Mouse (Mus musculus) cerebellum, adult 11-12 months (tissue): ENCODE results near the gene Nrarp.

Source experiments
- DNase-seq: peaks from one replicate; pipeline ENCODE4 v3.0.0; 2022

The Nrarp gene

DNA sequence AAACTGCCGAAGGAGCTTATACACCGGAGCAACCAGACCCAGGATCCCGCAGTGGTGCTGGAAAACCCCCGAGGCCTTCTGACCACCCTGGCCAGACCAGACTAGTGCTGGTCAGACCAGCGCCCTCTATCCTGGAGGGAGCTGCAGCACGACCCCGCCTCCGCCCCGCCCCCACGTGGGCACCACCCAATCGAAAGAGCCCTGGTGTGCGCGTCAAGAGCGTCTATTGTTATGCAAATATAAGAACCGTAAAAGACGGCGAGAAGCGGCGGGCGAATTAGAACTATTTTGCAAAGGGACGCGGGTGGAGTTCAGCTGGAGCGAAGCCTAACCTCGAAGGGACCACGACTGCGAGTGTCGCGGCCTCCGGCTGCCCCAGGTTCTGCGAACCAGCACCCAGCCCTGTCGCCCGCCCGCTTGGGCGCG is at the start of gene Nrarp:
Nrarp (plus strand) TSS at position 281 of the 426 bp plus-strand sequence.
- DNase-seq, result peak; percentile 89

DNA sequence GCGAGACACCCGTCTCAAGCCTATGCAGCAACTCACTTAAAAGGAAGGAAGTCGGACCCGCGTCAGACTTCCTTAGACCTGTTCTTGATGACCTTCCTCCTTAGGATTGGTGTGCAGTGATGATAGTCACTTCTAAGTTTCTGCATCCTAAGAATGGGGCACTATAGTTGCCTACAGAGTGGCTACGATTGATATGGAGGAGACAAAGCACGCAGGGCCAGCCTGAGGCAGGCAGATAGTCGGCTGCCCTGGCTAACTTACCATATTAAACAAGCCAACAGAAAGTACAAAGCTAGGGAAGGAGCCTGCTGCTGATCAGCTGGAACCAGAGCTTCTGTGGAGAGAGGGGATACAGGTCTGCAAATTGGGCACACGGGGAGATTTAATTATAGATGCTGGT is 49.0 kb upstream of the Nrarp start:
- DNase-seq, result no peak

DNA sequence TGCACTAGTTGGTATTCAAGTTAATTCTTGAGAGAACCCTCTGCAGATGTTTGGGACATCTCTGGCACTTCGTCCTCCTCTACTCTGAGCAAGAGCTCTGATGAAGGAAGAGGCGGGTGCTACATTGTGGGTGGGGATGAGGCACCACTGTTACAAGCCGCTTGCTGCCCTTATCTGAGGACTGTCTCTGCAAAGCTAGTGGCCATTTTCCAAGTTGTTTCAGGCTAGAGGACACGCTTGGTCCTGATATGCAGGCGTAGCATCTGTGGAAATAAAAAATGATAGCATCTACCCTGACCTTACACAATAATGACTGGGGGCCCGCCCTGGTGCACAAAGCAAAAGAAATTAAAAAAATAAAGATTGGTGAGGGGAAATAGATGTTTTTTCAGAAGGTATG is 42.7 kb upstream of the Nrarp start:
- no peak for DNase-seq

DNA sequence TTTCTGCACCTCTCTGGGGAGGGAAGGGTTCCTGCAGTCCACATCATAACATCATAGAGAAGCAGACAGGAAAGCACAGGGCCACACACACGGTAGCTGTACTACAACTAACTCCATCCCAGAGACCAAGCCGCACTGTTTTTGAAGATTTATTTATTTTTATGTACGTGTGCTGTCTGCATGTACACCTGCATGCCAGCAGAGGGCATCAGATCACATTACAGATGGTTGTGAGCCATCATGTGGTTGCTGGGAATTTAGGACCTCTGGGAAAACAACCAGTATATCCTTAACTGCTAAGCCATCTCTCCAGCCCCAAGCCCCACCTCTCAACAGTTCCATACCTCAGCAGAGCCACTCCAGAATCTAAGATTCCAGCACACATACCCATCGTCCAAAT is 39.4 kb upstream of the Nrarp start:
- no peak for DNase-seq

DNA sequence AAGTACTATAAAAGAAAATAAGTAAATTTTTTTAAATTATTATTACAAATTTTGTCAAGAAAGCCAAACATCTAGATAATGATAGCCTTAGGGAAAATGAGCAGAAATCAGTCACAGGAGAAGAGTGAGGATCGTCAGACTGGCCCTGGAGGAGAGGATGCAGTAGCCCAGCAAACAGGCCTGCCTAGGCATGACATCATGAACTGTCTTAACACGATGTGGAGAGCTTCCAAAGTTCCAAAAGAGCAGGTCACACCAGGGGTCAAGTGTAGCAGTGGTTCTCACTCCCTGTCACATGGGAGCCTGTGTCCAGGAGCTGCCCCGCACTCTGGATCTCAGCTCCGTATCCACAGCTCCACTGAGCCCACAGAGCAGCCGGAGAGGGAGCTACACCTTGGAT is 38.6 kb upstream of the Nrarp start:
- no peak for DNase-seq

DNA sequence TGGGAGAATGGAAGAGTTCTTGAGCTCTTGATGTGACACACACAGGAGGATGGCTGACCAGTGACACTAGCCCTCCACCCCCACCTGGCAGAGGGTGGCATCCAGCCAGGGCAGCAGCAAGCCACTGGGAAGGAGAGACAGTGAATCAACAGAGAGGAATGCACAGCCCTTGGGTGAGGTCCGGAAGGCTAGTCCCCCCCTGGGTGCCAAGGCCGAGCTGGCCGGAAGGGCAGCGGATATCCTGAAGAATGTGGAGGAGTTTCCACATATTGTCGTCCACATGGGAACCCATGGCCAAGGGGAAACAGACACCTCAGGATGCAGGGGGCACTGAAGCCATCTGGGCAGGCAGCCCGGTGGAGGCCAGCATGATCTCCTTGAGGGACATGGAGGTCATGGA is 35.2 kb upstream of the Nrarp start:
- no peak for DNase-seq

DNA sequence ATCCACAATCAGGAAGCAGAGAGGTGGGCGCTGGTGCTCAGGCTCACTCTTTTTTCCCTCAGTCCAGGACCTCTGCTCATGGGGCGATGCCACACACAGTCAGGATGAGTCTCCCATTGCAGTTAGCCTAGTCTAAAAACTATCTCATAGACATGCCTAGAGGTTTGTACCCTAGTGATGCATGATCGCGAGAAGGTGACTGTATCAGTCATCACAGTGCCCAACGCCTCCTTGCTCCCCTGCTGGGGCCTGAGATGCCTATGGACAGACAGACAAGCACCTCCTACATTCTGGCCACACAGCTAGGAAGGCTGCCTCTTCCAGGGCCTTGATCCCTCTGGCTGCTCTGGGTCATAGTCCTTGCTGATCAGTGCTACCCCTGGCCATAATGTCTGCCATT is 33.2 kb upstream of the Nrarp start:
- DNase-seq, result no peak

DNA sequence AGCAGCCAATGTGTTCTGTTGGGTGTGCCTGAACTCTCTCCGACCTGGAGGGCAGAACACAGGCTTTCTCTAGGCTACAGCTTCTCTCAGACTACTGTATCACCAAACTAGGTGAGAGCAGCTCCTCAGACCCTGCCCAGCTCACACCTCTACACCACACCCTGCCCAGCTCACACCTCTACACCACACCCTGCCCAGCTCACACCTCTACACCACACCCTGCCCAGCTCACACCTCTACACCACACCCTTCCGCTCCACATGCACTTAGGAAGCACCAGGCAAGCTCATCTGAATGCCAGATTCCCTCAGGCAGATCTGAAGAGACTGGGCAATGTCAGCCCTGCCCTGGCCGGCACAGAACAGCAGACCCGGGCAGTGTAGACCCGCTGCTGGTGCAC is 32.7 kb upstream of the Nrarp start:
- no peak for DNase-seq

DNA sequence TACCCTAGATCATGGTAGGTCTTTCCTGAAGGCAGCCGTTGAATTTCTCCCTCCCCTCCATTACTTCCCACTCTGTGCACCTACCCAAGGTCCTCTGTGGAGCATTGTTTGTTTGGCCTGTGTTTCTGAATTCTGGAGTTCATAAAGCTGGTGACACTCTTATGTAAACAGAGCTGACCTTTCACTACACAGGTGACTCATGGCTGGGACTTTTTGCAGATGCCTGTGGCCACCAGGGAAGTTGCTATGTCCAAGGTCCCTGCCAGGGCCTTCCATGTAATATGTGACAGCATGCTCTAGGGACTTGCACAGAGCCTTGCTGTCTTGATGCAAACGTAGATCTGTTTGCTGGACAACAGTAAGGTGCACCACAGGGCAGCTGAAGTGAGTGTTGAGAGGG is 30.9 kb upstream of the Nrarp start:
- no peak for DNase-seq

DNA sequence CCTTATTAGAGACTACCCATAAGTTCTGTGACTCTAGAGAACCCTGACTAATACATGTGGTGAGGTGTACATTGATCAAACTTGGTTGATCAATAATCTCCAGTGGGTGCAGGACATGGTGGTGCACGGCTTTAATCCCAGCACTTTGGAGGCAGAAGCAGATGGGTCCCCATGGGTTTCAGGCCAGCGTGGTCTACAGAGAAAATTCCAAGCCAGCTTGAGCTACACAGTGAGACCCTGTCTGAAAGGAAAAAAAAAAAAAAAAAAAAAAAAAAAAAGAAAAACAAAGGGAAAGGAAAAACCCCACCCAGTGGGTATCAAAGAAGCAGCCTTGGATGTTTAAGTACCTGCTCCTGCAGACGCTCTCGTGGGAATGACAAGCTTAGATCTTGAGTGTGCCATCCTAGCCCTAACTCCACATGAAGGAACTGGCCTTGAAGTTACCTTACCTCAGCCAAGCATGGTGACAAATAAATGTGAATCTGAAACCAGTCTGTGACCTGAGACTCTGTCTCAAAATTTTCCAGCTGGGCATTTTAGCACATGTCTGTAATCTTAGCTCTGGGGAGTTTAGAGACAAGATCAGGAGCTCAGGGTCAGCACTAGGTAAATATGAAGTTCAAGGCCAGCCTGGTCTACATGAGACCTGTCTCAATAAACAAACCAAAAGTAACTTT is 29.1 kb upstream of the Nrarp start:
- no peak for DNase-seq

DNA sequence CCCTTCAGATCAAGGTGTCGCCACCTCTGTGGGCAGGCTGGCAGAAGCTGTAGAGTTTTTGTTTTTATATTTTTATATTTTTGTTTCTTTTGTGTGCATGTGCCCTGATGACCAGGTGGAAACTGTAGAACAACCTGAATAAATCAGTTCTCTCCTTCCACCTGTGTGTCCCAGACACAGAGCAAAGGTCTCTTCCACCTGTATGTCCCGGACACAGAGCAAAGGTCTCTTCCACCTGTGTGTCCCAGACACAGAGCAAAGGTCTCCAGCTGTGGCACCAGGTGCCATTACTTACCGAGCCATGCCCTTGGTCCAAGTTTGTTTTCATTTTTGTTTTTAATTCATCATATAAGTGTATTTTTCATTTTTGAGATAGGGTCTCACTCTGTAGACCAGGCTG is 24.4 kb upstream of the Nrarp start:
- DNase-seq, result no peak

DNA sequence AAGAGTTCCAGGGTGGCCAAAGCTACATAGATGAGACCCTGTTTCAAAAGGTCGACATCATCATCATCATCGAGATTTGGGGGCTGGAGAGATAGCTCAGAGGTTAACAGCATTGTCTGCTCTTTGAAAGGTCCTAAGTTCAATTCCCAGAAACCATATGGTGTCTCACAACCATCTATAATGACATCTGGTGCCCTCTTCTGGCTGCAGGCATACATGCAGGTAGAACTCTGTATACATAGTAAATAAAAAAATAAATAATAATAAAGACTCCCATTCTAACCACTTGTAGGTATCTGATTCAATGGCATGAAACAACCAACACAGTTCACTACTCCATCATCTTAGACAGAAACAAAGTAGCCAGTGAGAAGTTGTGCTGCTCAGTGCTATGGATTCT is 23.6 kb upstream of the Nrarp start:
- DNase-seq, result no peak

DNA sequence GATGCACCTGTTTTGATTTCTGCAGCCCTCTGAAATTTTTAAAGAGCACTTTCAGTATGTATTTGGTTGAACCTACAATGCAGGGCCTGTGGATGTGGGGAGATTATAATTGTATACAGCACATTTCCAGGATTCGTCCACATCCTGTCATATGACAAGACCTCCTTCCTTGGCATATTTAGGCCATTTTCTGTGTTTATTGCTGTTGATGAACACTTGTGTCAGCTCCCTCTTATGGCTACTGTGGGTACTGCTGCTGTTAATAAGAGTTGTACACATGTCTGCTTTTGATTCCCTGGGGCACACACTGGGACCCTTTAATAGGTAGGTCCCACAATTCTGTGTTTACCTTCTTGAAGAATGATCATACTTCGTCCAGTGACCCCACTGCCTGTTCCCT is 22.9 kb upstream of the Nrarp start:
- no peak for DNase-seq

DNA sequence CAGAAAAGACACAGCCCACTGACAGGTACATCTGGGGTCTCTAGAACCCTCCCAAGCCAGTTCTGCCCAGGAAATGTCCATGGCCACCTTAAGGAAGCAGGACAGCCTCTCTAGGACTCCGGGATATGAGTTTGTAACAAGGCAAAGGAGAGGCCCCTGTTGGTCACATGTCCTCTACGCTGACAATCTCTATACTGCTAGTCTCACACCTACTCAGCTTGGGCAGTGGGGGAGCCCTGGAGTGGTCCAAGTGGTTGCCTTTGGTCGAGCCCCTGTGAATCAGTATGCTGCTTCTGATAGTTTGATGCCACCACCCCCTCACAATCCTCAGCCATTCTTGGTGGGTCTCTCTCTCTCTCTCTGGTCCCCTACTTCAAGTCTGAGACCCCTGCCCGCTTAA is 13.1 kb upstream of the Nrarp start:
- no peak for DNase-seq

DNA sequence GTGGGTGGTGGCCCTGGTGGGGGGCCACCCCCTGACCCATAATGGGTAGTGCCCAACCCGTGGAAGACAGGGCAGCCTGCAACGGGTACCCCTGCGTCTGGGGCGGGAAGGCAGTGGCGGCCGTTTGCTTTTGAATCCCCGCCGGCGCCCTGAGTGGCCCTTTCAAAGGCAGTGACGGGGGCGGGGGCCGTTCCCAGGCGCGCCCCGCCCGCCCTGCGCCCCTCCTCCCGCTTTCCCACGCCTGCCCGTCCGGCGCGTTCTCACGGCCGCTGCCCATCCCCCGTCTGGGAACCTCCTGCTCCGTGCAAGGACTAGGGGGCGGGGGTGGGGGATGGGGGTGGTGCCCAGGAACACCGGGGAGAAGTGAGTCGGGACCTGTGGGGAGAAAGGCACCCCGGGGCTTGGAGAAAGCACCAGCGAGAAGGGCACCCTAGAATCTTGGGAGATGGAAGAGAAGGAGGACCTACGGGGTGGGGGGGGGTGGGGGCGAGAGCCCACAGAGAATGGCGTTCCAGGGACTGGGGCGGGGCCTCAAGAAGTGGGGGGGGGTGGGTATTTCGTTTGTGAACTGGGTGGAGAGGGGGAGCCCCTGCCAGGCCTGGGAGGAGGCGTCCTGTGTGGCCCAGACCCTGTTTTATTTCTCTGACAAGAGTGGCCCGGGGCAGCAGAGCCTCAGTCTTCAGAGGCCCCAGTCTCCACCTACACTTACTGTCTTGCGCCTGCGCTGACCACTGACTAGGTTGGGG is 12.5 kb upstream of the Nrarp start:
- no peak for DNase-seq

DNA sequence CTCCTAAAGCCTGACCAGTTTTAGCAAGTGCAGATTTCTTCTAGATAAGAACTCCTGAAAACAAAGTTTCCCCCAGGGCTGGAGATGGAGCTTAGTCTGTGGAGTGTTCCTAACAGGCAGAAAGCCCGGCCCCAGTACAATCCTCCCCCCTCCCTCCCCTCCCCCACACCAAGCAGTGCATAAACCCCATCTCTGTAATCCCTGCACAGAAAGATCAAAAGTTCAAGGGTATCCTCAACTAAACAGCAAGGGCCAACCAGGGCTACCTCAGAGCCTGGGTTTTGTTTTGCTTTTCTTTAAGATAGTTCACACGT is 11.9 kb upstream of the Nrarp start:
- no peak for DNase-seq

DNA sequence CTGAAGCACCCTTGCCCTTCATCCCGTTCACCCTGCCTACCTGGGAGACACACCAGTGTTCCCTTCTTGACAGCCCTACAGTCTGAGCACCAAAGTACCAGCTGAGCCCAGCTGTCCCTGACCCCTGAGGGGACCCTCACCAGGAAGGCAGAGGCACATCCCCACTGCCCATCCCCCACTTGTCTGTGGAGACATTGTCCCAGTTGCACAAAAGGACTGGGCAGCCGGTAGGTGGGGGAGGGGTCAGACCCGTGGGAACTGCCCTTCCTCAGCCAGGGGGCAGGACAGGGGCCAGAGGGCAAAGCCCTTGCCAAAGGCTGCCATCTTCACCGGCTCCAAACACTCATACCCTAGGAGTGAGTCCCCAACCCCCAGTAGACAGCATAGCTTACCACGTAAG is 10.8 kb upstream of the Nrarp start:
- DNase-seq, result no peak

DNA sequence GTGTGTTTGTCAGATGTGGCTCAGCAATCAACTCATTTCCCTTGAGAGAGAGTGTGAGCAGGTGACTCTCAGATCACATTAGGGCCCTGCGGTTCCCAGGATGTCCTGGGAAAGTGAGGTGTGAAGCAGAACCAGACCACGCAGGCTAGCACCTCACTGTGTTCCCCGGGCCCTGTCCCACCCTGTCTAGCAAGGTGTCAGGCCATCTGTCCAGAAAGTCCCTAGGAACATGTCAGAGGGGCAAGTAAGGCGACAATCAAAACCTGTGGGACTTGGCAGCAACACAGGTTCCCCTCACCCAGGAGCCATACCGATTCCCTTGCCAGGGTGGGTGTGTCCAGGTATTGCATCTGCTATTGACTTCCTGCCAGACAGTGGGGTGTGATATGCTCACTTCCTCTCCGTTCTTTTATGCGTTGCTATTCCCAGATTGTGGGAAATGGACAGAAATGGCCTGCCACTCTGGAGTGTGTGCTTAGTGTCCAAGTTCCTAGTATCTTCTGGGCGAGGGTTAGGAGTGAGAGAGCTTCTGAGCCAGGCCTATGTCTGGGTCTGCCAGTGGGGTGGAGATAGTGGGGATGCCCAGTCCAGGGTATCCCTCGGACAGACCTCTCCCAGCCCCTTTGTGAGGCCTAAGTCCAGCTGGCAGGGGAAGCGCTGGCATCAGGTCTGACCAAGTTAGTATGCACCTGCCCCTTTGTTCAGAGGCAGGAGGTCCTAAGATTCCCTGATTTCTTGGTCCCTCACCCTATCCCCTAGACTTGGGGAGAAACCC is 10.0 kb upstream of the Nrarp start:
- no peak for DNase-seq

DNA sequence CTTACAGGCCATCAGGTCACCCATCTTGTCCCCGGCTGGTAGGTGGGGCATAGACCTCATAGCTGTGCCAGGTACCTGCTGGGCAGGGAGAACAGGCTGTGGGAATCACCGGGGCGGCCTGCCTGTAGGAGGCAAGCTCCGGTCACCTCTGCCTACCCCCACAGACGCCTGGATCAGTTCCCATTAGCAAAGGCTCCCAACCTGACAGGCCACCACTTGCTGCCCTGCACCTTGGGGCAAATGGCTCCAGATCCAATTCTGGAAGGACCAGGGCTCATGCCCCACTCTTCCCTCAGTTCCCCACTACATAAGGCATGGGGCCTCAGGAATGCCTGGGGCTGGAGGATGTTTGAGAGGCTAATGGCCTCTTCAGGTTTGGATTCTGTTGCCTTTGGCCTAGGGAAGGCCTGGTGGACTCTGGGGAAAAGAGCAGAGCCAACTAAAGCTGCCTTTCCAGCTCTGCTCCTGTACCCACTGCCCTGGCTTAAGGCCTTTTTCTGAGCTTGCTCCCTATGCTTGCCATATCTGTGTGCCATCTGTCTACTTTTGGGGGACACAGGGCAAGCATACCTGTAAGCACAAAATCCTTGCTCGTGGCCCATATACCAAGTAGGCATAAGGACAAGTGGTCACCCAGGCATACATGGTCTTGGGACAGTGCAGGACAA is 9.3 kb upstream of the Nrarp start:
- no peak for DNase-seq

DNA sequence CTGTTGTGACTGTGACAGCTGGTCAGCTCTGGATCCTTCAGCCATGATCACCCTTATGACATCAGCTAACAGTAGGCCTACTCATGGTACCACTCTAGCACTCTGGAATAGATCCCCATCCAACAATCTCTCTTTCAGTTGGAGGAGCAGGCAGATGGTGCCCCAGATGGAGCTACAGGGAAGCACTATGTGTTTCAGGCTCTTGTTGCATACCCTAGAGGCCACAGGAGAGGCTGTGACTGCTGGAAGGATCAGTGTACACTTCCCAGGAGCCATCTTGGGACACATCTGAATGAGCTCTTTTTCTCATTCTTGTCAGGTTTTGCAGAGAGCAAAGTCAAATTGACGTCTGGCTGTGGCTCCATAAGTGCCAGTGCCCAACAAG is 8.8 kb upstream of the Nrarp start:
- DNase-seq, result no peak

DNA sequence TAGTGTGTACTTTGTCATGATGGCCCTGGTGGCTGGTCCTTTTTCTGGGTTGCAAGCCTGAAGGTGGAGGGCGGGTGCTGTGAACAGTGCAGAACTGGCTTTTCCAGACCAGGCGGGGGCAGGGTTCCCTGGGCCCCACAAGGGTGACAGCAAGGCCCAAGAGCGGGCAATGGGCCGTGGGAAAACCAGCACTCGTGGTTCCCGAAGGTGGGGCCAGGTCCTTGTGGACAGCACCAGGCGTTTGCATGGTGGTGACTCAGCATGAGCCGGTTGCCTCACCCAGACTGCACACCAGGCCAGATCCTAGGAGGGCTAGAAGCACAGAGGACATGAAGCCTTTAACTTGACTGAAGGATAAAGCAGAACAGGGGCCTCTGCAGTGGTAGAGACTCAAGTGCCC is 7.9 kb upstream of the Nrarp start:
- DNase-seq, result no peak

DNA sequence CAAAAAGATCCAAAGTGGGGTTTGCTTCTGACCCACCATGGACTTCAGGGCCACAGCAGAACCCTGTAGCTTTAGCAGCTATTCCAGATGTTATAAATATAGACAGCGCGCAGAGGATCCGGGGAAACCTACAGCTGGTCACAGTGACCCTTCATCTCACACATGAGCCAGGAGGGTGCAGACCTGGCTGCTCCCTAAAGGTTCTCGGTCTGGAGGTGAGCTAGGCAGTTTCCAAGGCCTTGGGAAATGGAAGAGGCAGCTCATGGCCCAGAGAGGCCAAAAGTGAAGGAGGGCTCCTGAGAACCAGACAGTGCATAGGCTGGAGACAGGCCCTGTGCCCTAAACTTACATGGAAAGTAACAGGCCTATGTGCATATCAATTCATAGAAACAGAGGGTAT is 6.7 kb upstream of the Nrarp start:
- DNase-seq, result no peak

DNA sequence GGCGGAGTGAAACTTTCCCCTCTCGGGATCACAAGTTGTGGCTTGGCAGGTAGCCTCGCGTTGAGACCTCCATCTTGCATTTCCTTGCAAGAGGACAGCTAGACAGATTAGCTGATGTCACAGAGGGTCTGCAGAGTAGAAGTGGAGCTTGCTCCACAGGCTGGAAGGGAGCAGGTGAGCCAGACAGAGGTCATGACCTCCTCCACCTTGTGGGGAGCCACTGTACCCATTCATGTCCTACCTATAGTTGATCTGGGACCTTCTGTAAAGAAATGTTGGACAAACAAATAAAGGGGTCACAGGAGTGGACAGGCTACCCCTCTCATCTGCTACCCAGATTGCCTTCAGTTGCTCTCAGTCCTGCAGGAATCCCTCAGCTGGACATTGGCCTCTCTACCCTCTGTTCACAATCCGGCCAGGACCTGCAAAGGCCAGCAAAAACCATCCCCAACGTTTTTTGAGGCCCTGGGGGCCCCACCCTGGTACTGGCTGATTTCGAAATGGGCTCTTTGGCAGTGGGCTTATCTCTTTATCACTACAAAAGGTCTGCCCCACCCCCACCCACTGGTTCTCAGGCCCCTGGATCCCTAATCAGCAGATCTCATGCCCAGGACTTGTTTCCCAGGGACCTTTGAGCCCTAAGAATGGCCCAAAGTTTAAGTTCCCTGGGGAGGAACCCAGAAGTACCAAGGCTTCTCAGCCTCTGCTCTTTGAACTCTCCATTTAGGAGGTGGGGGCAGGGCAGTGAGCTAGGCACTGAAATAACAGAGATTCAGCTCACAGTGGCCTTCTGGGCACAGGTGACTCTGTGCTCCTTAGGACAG is 5.5 kb upstream of the Nrarp start:
- no peak for DNase-seq
